Mouse (Mus musculus): Measurements from ENCODE around the gene Gk5. TPM values are rescaled to one million over a fixed set of nuclear protein-coding genes. Genes with fewer than 3 reads are reported as not detected.
"Not testable (repeated sequence)": the region's sequence is repeated elsewhere in the genome, so short reads cannot be mapped to it uniquely, and the experiment has no call there.

Gene Gk5
- polyA plus RNA-seq, 1 experiment from 2014 or later, result 6.9 TPM

GRCm38 (mm10) chr9:96144883-96145282 lies 25.7 kb downstream of the Gk5 start:
- Histone ChIP-seq H3K9ac (replicated peaks) (no peak overlapping the region), H3K27me3 (no peaks in the 10 kb centered on the region), H3K27ac (no peak overlapping the region), H3K4me3 (replicated peaks) (no peak overlapping the region), H3K9me3 (no peaks in the 10 kb centered on the region), H3K36me3 (peaks cover 18% of the 10 kb centered on the region), H3K4me1 (replicated peaks) (no peaks in the 10 kb centered on the region), H3K4me2 (no peak overlapping the region)
- no peak for ATAC-seq (ENCODE audit: insufficient number of reproducible peaks, insufficient read depth, low FRiP score, low TSS enrichment, low read depth)

GRCm38 (mm10) chr9:96152801-96153200 lies 33.6 kb downstream of the Gk5 start:
- no peaks in the 10 kb centered on the region for H3K9me3 ChIP-seq
- no peak overlapping the region for H3K4me2 ChIP-seq
- no peaks in the 10 kb centered on the region for H3K4me1 ChIP-seq (replicated peaks)
- no peak overlapping the region for H3K27ac ChIP-seq
- no peak overlapping the region for H3K4me3 ChIP-seq (replicated peaks)
- no peaks in the 10 kb centered on the region for H3K27me3 ChIP-seq
- H3K36me3 ChIP-seq, result peaks cover 18% of the 10 kb centered on the region
- H3K9ac ChIP-seq (replicated peaks), result no peak overlapping the region
- WGBS, result 86% methylated on average over 7 of the region's 7 CpGs
- no peak for ATAC-seq (ENCODE audit: insufficient number of reproducible peaks, insufficient read depth, low FRiP score, low TSS enrichment, low read depth)

GRCm38 (mm10) chr9:96158431-96158830 lies 39.3 kb downstream of the Gk5 start:
- no peak for ATAC-seq (ENCODE audit: insufficient number of reproducible peaks, insufficient read depth, low FRiP score, low TSS enrichment, low read depth)
- Histone ChIP-seq H3K36me3 (peaks cover 18% of the 10 kb centered on the region), H3K27me3 (no peaks in the 10 kb centered on the region), H3K9ac (replicated peaks) (no peak overlapping the region), H3K27ac (no peak overlapping the region), H3K4me1 (replicated peaks) (no peaks in the 10 kb centered on the region), H3K4me2 (no peak overlapping the region), H3K9me3 (no peaks in the 10 kb centered on the region), H3K4me3 (replicated peaks) (no peak overlapping the region)
- 38% methylated on average over 4 of the region's 4 CpGs for WGBS

- H3K27me3 ChIP-seq, result no peaks in the 10 kb centered on the region
- H3K36me3 ChIP-seq, result peaks cover 13% of the 10 kb centered on the region
- H3K9me3 ChIP-seq, result no peaks in the 10 kb centered on the region
- H3K4me3 ChIP-seq (replicated peaks), result no peak overlapping the region
- no peaks in the 10 kb centered on the region for H3K4me1 ChIP-seq (replicated peaks)
- no peak for ATAC-seq (ENCODE audit: insufficient number of reproducible peaks, insufficient read depth, low FRiP score, low TSS enrichment, low read depth)
- H3K27ac ChIP-seq, result no peak overlapping the region
- WGBS, result 77% methylated on average over 3 of the region's 3 CpGs
- H3K9ac ChIP-seq (replicated peaks), result no peak overlapping the region
- H3K4me2 ChIP-seq, result no peak overlapping the region
Measured at GRCm38 (mm10) chr9:96159047-96159446, 39.9 kb downstream of the Gk5 start.

DNA sequence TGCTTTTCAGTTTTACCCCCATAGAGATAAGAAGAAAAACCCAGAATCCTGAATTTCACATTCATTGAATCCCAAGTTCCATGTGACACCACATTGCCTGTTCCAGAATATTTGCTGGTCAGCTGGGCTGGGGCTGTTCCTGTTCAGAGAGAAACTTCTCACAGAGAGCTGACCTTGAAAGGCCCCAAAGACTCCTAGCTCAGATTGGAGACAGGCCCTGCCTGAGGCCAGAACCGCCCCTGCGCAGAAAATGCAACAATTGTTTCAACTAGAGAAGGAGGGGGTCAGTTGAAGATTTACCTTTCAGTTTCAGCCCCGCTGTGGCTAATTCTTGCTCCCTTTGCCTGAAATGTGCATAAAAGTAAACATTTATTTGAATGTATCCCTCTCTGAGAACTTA lies 41.6 kb downstream of the Gk5 start:
- 0 out of 2 replicates have a peak, but pooled peaks cover 5% of the 10 kb centered on the region for H3K36me3 ChIP-seq
- no peaks in the 10 kb centered on the region for H3K27me3 ChIP-seq
- H3K27ac ChIP-seq, result no peak overlapping the region
- H3K4me3 ChIP-seq (replicated peaks), result no peak overlapping the region
- H3K4me2 ChIP-seq, result no peak overlapping the region
- 85% methylated on average over 3 of the region's 3 CpGs for WGBS
- no peak for ATAC-seq (ENCODE audit: insufficient number of reproducible peaks, insufficient read depth, low FRiP score, low TSS enrichment, low read depth)
- no peaks in the 10 kb centered on the region for H3K4me1 ChIP-seq (replicated peaks)
- H3K9ac ChIP-seq (replicated peaks), result no peak overlapping the region
- no peaks in the 10 kb centered on the region for H3K9me3 ChIP-seq

GRCm38 (mm10) chr9:96162421-96162820 lies 43.3 kb downstream of the Gk5 start:
- Histone ChIP-seq H3K4me3 (replicated peaks) (no peak overlapping the region), H3K9ac (replicated peaks) (no peak overlapping the region), H3K9me3 (no peaks in the 10 kb centered on the region), H3K27ac (no peak overlapping the region), H3K36me3 (0 out of 2 replicates have a peak, but pooled peaks cover 5% of the 10 kb centered on the region), H3K4me2 (no peak overlapping the region), H3K4me1 (replicated peaks) (no peaks in the 10 kb centered on the region), H3K27me3 (no peaks in the 10 kb centered on the region)
- ATAC-seq (ENCODE audit: insufficient number of reproducible peaks, insufficient read depth, low FRiP score, low TSS enrichment, low read depth), result no peak
- 59% methylated on average over 5 of the region's 5 CpGs for WGBS

GRCm38 (mm10) chr9:96163443-96163842 lies 44.3 kb downstream of the Gk5 start:
- Histone ChIP-seq H3K27ac (no peak overlapping the region), H3K27me3 (no peaks in the 10 kb centered on the region), H3K9ac (replicated peaks) (no peak overlapping the region), H3K9me3 (no peaks in the 10 kb centered on the region), H3K36me3 (0 out of 2 replicates have a peak, but pooled peaks cover 5% of the 10 kb centered on the region), H3K4me1 (replicated peaks) (no peaks in the 10 kb centered on the region), H3K4me3 (replicated peaks) (no peak overlapping the region), H3K4me2 (no peak overlapping the region)
- ATAC-seq (ENCODE audit: insufficient number of reproducible peaks, insufficient read depth, low FRiP score, low TSS enrichment, low read depth), result no peak
- 97% methylated on average over 7 of the region's 7 CpGs for WGBS

DNA sequence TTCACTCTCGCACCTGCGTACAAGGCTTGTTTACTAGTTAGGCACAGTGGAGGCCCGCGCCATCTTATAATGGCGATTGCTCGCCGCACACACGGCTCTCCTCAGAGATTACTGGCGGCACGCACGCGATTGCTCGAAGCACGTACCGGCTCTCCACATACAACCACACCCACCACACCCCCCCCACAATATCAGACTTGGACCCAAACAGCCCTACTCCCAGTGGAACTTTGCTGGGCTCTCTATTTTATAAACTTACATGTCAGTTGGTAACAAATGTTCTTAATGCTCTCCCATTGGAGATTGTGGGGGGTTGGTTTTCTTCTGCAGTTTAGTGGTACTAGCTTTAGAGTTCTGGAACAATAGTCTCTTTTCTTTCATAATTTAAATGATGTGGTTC lies 44.8 kb downstream of the Gk5 start:
- not testable (repeated sequence) for H3K4me3 ChIP-seq (replicated peaks); ATAC-seq (ENCODE audit: insufficient number of reproducible peaks, insufficient read depth, low FRiP score, low TSS enrichment, low read depth); H3K27me3 ChIP-seq; H3K4me1 ChIP-seq (replicated peaks); H3K9ac ChIP-seq (replicated peaks); H3K36me3 ChIP-seq; H3K4me2 ChIP-seq; H3K9me3 ChIP-seq; H3K27ac ChIP-seq
- WGBS, result 95% methylated on average over 15 of the region's 15 CpGs

- no peaks in the 10 kb centered on the region for H3K4me1 ChIP-seq (replicated peaks)
- no peak overlapping the region for H3K27ac ChIP-seq
- no peaks in the 10 kb centered on the region for H3K27me3 ChIP-seq
- H3K4me2 ChIP-seq, result no peak overlapping the region
- ATAC-seq (ENCODE audit: insufficient number of reproducible peaks, insufficient read depth, low FRiP score, low TSS enrichment, low read depth), result no peak
- no peaks in the 10 kb centered on the region for H3K9me3 ChIP-seq
- WGBS, result 40% methylated on average over 5 of the region's 5 CpGs
- H3K4me3 ChIP-seq (replicated peaks), result no peak overlapping the region
- H3K36me3 ChIP-seq, result 0 out of 2 replicates have a peak, but pooled peaks cover 3% of the 10 kb centered on the region
- H3K9ac ChIP-seq (replicated peaks), result no peak overlapping the region
Measured at GRCm38 (mm10) chr9:96167168-96167585, 48.0 kb downstream of the Gk5 start.

DNA sequence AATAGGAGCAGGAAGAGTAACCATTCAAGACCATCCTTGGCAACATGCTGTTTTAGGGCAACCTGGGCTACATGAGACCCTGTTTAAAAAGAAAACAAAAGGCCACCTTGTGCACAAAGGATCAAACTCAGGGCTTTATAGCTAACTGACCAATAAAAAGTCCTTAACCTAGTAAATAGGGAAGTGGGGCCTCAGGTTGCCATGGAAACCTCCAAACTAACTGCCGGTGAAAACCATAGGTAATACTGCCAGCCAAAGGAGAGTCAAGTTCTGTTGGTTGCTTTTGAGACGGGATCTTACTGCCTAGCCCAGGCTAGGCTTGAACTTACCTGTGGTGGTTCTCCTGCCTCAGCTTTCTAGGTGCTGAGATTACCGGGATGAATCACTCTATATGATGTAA lies 51.4 kb downstream of the Gk5 start:
- Histone ChIP-seq H3K27ac (no peak overlapping the region), H3K9ac (replicated peaks) (no peak overlapping the region), H3K27me3 (no peaks in the 10 kb centered on the region), H3K4me3 (replicated peaks) (no peak overlapping the region), H3K4me1 (replicated peaks) (no peaks in the 10 kb centered on the region), H3K36me3 (peaks cover 3% of the 10 kb centered on the region; the same call in 1 of the 2 replicates), H3K4me2 (no peak overlapping the region), H3K9me3 (no peaks in the 10 kb centered on the region; the same call in 1 of the 2 replicates)
- no peak for ATAC-seq (ENCODE audit: insufficient number of reproducible peaks, insufficient read depth, low FRiP score, low TSS enrichment, low read depth)
- WGBS, result 52% methylated on average over 3 of the region's 3 CpGs

DNA sequence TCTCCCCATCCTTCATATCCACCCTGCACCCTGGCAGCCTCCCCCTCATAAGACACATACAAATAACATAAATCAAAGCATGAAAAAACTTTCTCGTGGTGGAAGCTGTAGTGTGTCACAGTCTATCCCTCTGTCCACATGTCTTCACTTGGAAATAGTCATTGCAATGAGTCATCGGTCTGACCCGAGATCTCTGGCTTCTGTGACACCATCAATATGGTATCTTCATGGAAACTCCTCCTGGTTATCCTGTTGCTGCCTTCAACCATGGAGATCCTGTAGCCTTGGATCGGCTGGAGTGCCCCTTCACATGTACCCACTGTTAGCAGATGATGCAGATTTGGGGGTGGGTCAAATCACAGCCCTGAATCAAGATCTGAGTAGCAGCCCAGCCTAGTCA lies 65.7 kb downstream of the Gk5 start:
- 83% methylated on average over 4 of the region's 4 CpGs for WGBS
- Histone ChIP-seq H3K4me2 (no peak overlapping the region), H3K4me1 (replicated peaks) (no peaks in the 10 kb centered on the region), H3K4me3 (replicated peaks) (no peak overlapping the region), H3K9me3 (no peaks in the 10 kb centered on the region), H3K9ac (replicated peaks) (no peak overlapping the region), H3K36me3 (no peaks in the 10 kb centered on the region), H3K27ac (no peak overlapping the region), H3K27me3 (no peaks in the 10 kb centered on the region)
- ATAC-seq (ENCODE audit: insufficient number of reproducible peaks, insufficient read depth, low FRiP score, low TSS enrichment, low read depth), result no peak

GRCm38 (mm10) chr9:96186701-96187100 lies 67.5 kb downstream of the Gk5 start:
- no peak overlapping the region for H3K9ac ChIP-seq (replicated peaks)
- ATAC-seq (ENCODE audit: insufficient number of reproducible peaks, insufficient read depth, low FRiP score, low TSS enrichment, low read depth), result no peak
- no peak overlapping the region for H3K4me2 ChIP-seq
- no peaks in the 10 kb centered on the region for H3K36me3 ChIP-seq
- H3K27ac ChIP-seq, result no peak overlapping the region
- H3K4me3 ChIP-seq (replicated peaks), result no peak overlapping the region
- 75% methylated on average over 7 of the region's 7 CpGs for WGBS
- no peaks in the 10 kb centered on the region for H3K4me1 ChIP-seq (replicated peaks)
- no peaks in the 10 kb centered on the region for H3K27me3 ChIP-seq
- H3K9me3 ChIP-seq, result no peaks in the 10 kb centered on the region

Measured in limb, embryonic 12.5 days (tissue).